Mouse (Mus musculus): ENCODE results near the gene Ndfip2. TPM values are rescaled to one million over a fixed set of nuclear protein-coding genes. Genes with fewer than 3 reads are reported as not detected.

Ndfip2 gene
- polyA plus RNA-seq, 1 experiment from 2014 or later = 83.0 TPM

DNA sequence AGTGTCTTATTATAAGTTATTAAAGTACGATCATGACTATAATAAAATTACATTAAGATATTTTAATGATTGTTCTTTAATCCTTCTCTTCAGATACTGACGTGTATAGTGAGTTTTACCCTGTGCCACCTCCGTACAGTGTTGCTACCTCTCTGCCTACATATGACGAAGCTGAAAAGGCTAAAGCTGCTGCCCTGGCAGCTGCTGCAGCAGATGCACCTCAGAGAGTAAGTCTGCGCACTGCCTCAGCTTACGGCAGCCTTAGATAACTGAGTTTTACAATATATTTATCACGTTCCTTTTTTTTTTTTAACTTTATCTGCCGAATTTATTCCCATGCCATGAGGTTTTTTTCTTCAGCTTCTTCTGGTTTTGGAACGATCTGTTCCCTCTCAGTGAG is 33.8 kb downstream of the Ndfip2 start:
- H3K9me3 ChIP-seq (replicated peaks) = no peaks in the 10 kb centered on the region
- H3K4me2 ChIP-seq (replicated peaks) = no peak overlapping the region
- H3K4me3 ChIP-seq = no peak overlapping the region
- 94% methylated on average over 9 of the region's 9 CpGs for WGBS
- H3K9ac ChIP-seq = no peak overlapping the region
- H3K36me3 ChIP-seq = peaks cover 10% of the 10 kb centered on the region
- no peak overlapping the region for H3K27ac ChIP-seq
- H3K4me1 ChIP-seq = no peaks in the 10 kb centered on the region
- no peaks in the 10 kb centered on the region for H3K27me3 ChIP-seq
- ATAC-seq (ENCODE audit: low FRiP score) = no peak

DNA sequence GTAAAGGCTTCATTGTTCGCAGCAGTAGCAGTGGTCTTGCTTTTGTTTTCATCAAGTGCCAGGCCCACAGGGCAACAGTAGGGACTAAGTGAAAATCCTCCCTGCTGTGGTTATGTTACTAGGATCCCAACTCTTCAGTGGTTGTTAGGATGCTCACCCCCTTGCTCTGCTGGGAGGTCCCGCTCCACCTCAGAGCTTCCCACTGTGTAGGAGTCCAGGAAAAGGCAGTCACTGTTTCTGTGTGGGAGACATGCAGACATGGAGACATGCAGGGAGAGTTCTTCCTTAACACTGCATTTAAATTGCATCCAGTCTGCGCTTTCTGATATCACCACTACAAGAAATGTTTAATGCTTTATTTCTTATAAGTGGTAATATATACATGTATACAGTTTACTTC is 35.4 kb downstream of the Ndfip2 start:
- H3K27me3 ChIP-seq = no peaks in the 10 kb centered on the region
- no peak overlapping the region for H3K9ac ChIP-seq
- no peak overlapping the region for H3K4me3 ChIP-seq
- no peak overlapping the region for H3K27ac ChIP-seq
- peaks cover 10% of the 10 kb centered on the region; the same call in 1 of the 2 replicates for H3K36me3 ChIP-seq
- ATAC-seq (ENCODE audit: low FRiP score) = no peak
- H3K9me3 ChIP-seq (replicated peaks) = no peaks in the 10 kb centered on the region
- 87% methylated on average over 3 of the region's 3 CpGs for WGBS
- H3K4me2 ChIP-seq (replicated peaks) = no peak overlapping the region
- no peaks in the 10 kb centered on the region for H3K4me1 ChIP-seq

DNA sequence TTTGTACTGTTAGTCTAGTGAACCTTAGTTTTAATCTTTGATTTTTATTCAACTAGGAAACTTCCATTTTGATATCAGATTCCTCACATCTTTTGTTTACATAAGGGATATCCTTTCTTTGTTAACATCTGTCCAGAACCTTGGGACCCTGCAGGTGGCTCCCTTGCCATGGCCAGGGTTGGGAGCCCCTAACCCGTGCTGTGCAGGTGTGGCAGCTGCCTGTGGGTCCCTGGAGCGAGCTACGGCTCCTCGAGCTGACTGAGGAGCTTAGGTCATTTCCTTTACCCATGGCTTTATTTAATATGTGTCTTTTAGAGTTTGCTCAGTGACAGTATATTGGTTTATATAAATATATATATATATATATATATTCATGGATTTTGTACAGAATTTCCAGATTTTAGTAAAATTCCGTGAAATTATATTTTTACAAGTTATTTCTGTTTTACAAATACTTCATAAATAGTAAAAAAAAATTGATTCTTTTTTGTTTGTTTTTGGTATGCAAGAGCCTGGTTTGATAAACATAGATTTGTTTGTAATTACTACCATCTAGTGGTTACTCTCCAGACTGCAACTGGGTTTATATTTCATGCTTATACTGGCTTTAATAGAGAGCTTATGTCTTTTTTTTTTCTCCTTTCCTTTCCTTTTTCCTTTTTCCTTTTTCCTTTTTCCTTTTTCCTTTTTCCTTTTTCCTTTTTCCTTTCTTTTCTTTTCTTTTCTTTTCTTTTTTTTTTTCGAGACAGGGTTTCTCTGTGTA is 37.6 kb downstream of the Ndfip2 start:
- Histone ChIP-seq H3K4me1 (no peaks in the 10 kb centered on the region), H3K36me3 (peaks cover 14% of the 10 kb centered on the region; the same call in 1 of the 2 replicates), H3K27me3 (no peaks in the 10 kb centered on the region), H3K27ac (no peak overlapping the region), H3K4me2 (replicated peaks) (no peak overlapping the region), H3K9ac (no peak overlapping the region), H3K4me3 (no peak overlapping the region), H3K9me3 (replicated peaks) (no peaks in the 10 kb centered on the region)
- WGBS = 57% methylated on average over 6 of the region's 6 CpGs
- no peak for ATAC-seq (ENCODE audit: low FRiP score)

DNA sequence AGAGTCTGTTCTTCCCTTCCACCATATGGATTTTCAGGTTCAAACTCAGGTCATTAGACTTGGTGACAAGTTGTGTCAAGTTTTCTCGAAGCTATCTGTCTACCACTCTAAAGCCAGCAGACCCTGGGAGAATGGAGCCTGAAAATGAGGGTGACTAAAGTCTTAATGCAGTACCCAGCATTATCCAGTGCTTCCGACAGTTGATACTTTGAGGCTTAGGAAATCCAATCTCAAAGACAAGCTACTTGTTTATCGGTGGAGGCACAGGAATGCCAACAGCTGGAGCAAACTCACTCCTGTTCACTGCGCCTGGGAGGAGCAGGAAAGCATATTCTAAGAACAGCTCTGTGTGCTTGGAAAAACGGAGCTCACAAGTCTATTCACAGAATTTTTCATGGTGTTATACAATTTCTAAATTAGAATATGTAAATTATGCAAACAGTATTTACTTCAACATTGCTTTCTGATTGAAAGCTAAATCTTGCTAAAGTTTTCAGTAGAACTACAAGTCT is 41.4 kb downstream of the Ndfip2 start:
- Histone ChIP-seq H3K9me3 (replicated peaks) (no peaks in the 10 kb centered on the region), H3K4me3 (no peak overlapping the region), H3K9ac (no peak overlapping the region), H3K27me3 (no peaks in the 10 kb centered on the region), H3K4me1 (no peaks in the 10 kb centered on the region), H3K4me2 (replicated peaks) (no peak overlapping the region), H3K36me3 (0 out of 2 replicates have a peak, but pooled peaks cover 10% of the 10 kb centered on the region), H3K27ac (no peak overlapping the region)
- WGBS = 82% methylated on average over 5 of the region's 5 CpGs
- no peak for ATAC-seq (ENCODE audit: low FRiP score)

DNA sequence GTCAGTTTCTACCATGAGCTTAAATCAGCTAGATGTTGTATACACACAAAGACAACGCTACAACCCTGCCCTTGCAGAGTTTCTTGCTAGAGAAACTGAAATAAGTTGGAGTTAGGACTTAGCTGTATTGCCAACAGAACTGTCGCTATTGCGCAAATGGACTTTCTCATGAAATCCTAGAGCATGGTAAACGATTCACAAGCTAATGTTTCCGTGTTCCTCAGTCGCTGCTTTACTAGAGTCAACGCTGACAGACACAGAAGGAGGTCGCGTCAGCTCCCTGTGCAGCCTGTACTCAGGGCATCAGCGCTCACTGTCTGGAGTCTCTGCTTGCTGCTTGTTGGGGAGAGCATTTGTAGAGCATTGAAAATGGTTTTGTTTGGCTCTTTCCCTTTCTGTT is 42.2 kb downstream of the Ndfip2 start:
- Histone ChIP-seq H3K9ac (no peak overlapping the region), H3K4me3 (no peak overlapping the region), H3K4me1 (no peaks in the 10 kb centered on the region), H3K9me3 (replicated peaks) (no peaks in the 10 kb centered on the region), H3K27ac (no peak overlapping the region), H3K36me3 (0 out of 2 replicates have a peak, but pooled peaks cover 10% of the 10 kb centered on the region), H3K27me3 (no peaks in the 10 kb centered on the region), H3K4me2 (replicated peaks) (no peak overlapping the region)
- no peak for ATAC-seq (ENCODE audit: low FRiP score)
- WGBS = 59% methylated on average over 10 of the region's 10 CpGs

DNA sequence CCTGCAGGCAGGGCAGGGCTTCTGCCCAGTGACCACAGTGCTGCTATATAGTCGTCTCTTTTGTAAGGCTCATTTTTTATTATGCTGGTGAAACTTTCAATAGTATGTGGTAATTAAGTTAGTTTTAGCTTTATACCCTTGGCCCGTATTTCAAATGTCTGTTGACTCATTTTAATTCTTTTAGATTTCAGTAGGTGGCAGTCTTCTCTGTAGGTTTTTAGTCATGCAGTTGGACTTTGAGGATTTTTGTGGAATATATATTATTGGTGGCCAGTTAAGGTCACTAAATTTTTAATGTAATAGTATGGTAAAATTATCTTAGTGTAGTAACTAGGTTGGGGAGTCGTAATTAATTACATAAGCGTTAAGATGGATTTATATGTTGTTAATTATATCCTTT is 44.3 kb downstream of the Ndfip2 start:
- no peak for ATAC-seq (ENCODE audit: low FRiP score)
- no peak overlapping the region for H3K4me2 ChIP-seq (replicated peaks)
- WGBS = 63% methylated on average over 4 of the region's 4 CpGs
- H3K4me1 ChIP-seq = no peaks in the 10 kb centered on the region
- no peak overlapping the region for H3K4me3 ChIP-seq
- H3K27me3 ChIP-seq = no peaks in the 10 kb centered on the region
- no peak overlapping the region for H3K27ac ChIP-seq
- no peak overlapping the region for H3K9ac ChIP-seq
- 0 out of 2 replicates have a peak, but pooled peaks cover 7% of the 10 kb centered on the region for H3K36me3 ChIP-seq
- H3K9me3 ChIP-seq (replicated peaks) = no peaks in the 10 kb centered on the region

DNA sequence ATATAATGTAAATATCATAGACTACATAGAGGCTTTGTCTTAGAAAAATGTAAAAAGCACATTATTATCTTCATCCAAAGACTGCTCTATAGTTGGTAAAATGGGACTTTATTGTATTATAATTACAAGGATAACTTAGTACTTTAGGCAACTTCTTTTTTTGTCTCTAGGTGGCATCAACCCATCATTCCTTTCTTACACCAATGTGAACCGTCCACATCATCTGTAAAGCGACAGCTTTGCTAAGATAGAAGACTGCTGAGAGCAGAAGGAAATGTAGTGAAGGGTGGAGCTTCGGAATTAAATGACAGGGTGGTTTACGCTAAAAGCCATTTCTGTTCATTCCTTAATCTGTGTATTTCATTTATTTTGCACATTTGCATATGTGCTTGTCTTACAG is 49.3 kb downstream of the Ndfip2 start:
- no peak overlapping the region for H3K4me2 ChIP-seq (replicated peaks)
- H3K27me3 ChIP-seq = no peaks in the 10 kb centered on the region
- H3K36me3 ChIP-seq = 0 out of 2 replicates have a peak, but pooled peaks cover 11% of the 10 kb centered on the region
- no peaks in the 10 kb centered on the region for H3K4me1 ChIP-seq
- 79% methylated on average over 4 of the region's 4 CpGs for WGBS
- no peak overlapping the region for H3K27ac ChIP-seq
- H3K9ac ChIP-seq = no peak overlapping the region
- no peak for ATAC-seq (ENCODE audit: low FRiP score)
- no peaks in the 10 kb centered on the region for H3K9me3 ChIP-seq (replicated peaks)
- no peak overlapping the region for H3K4me3 ChIP-seq

DNA sequence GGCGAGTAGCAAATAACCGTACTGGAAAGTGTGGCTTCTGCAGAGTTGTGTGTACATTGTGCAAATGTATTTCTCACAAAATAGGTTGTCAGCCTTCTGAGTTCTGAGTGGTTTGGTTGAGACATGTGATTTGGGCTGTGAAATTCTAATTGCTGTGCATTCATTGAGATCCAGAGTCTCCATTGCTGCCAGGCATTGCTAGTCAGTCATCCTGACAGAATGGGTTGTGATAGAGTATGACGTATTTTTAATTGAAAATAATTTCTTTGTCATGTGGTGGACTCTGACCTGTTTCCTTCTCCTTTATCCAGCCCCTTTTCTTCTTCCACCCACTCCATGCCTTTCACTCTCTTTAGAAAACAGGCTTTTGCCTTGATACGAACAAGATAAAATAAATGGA is 54.0 kb downstream of the Ndfip2 start:
- 86% methylated on average over 4 of the region's 4 CpGs for WGBS
- H3K9me3 ChIP-seq (replicated peaks) = no peaks in the 10 kb centered on the region

DNA sequence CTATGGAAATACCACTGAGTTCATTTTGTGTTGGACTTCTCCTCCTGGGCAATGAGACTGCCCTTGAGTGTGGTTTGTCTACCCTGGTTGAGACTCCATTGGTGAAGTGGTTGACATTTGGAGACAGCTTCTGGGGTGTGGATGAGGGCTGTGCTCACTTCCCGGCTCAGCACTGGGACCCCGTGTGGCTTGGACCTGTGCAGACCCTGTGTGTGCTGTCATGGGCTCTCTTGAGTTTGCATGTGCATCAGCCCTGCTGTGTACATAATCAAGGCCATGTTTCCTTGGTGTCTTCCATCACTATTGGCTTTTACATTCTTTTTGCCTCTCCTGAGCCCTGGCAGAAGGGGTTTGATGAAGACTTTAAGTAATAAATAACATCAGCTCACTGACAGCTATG is 54.6 kb downstream of the Ndfip2 start:
- Histone ChIP-seq H3K27me3 (no peaks in the 10 kb centered on the region), H3K27ac (no peak overlapping the region), H3K4me1 (no peaks in the 10 kb centered on the region), H3K36me3 (0 out of 2 replicates have a peak, but pooled peaks cover 11% of the 10 kb centered on the region), H3K4me2 (replicated peaks) (no peak overlapping the region), H3K9me3 (replicated peaks) (no peaks in the 10 kb centered on the region), H3K4me3 (no peak overlapping the region), H3K9ac (no peak overlapping the region)
- WGBS = 84% methylated on average over 2 of the region's 2 CpGs
- ATAC-seq (ENCODE audit: low FRiP score) = no peak

More for the DNA sequence above, 54.0 kb downstream of the Ndfip2 start:
- ATAC-seq (ENCODE audit: low FRiP score) = no peak
- Histone ChIP-seq H3K9ac (no peak overlapping the region), H3K4me1 (no peaks in the 10 kb centered on the region), H3K4me2 (replicated peaks) (no peak overlapping the region), H3K27ac (no peak overlapping the region), H3K4me3 (no peak overlapping the region), H3K27me3 (no peaks in the 10 kb centered on the region), H3K36me3 (0 out of 2 replicates have a peak, but pooled peaks cover 11% of the 10 kb centered on the region)

DNA sequence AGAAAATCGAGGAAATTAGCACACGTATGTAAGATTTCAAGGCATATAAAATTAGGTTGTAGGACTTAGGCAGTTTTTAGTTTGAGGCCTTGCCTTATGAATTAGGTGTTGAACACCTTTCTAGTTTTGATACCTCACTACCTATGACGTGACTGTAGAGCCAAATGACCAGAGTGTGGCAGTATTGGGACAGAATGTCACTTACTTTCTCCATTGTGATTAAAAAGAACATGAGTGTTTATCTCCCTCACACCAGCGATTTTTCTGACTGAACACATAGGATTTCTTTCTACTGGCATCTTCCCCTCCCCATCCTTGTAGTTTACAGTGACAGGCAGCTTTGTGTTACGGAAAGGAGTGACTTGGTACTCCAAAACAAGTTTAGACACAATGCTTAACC is 55.5 kb downstream of the Ndfip2 start:
- Histone ChIP-seq H3K27ac (no peak overlapping the region), H3K4me2 (replicated peaks) (no peak overlapping the region), H3K4me1 (no peaks in the 10 kb centered on the region), H3K9me3 (replicated peaks) (no peaks in the 10 kb centered on the region), H3K27me3 (no peaks in the 10 kb centered on the region), H3K36me3 (0 out of 2 replicates have a peak, but pooled peaks cover 11% of the 10 kb centered on the region), H3K4me3 (no peak overlapping the region), H3K9ac (no peak overlapping the region)
- no peak for ATAC-seq (ENCODE audit: low FRiP score)
- WGBS = 49% methylated on average over 5 of the region's 5 CpGs

DNA sequence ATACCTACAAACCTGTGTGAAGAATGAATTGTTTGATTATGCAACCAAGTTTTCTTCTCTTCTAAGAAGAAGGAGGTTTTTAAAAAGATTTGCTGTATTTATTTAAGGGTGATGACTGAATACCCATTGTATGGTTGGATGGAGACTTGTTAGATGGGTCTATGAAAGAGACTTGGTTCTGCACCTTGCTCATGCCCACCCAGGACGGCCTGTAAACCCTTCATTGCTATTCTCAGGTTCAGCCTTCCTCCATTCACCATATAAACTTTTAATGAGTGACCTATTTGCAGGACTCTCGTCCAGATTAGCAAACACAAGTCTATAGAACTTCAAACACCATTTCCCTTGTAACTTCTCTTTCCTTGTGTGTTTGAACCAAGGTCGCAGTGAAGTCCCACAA is 63.3 kb downstream of the Ndfip2 start:
- H3K4me1 ChIP-seq = no peaks in the 10 kb centered on the region
- WGBS = 81% methylated on average over 3 of the region's 3 CpGs
- no peak overlapping the region for H3K27ac ChIP-seq
- ATAC-seq (ENCODE audit: low FRiP score) = no peak
- no peaks in the 10 kb centered on the region for H3K36me3 ChIP-seq
- H3K4me2 ChIP-seq (replicated peaks) = no peak overlapping the region
- no peaks in the 10 kb centered on the region for H3K27me3 ChIP-seq
- no peaks in the 10 kb centered on the region for H3K9me3 ChIP-seq (replicated peaks)
- no peak overlapping the region for H3K4me3 ChIP-seq
- no peak overlapping the region for H3K9ac ChIP-seq

DNA sequence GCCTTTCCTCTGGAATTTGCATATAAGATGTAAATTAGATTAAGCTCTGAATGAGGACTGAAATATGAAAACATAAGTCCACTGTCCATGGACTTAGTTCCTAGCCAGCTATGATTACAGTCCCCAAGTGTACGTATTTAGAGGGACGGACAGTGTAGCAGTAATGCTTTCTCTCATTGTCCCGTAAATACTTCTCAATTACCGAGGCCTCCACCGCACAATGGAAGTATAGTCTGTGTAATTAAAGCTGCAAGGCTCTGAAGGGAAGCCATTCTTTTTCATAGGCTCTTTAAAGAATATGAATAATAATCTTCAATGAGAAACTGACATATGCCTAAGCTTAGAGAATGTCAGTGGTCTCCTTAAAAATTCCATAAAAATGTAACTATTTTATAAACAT is 64.5 kb downstream of the Ndfip2 start:
- H3K9me3 ChIP-seq (replicated peaks) = no peaks in the 10 kb centered on the region
- H3K4me2 ChIP-seq (replicated peaks) = no peak overlapping the region
- no peaks in the 10 kb centered on the region for H3K36me3 ChIP-seq
- H3K27ac ChIP-seq = no peak overlapping the region
- no peak overlapping the region for H3K4me3 ChIP-seq
- no peak overlapping the region for H3K9ac ChIP-seq
- 66% methylated on average over 5 of the region's 5 CpGs for WGBS
- no peaks in the 10 kb centered on the region for H3K27me3 ChIP-seq
- H3K4me1 ChIP-seq = no peaks in the 10 kb centered on the region
- no peak for ATAC-seq (ENCODE audit: low FRiP score)

DNA sequence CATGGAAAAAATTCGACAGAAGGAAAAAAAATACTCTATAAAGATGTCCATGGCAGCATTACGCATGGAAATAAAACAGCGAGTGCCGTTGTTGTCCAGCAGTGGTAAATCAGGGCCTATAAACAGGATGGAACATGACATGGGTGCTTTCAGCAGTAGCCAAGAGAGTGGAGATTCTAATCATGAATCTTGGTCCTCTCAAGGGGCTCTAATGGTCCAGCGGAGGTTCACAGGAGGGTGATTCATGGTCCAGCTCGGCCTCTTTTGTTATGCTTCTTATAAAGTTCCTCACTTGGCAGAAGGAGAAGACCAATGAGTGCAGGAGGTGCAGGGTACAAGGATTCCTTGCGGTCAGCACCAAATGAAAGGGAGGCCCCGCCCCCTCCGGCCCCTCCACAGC is 65.1 kb downstream of the Ndfip2 start:
- Histone ChIP-seq H3K27me3 (no peaks in the 10 kb centered on the region), H3K4me3 (no peak overlapping the region), H3K36me3 (no peaks in the 10 kb centered on the region), H3K9ac (no peak overlapping the region), H3K4me2 (replicated peaks) (no peak overlapping the region), H3K4me1 (peaks cover 4% of the 10 kb centered on the region), H3K9me3 (replicated peaks) (no peaks in the 10 kb centered on the region), H3K27ac (no peak overlapping the region)
- ATAC-seq (ENCODE audit: low FRiP score) = no peak
- 89% methylated on average over 9 of the region's 9 CpGs for WGBS
